Mouse (Mus musculus) lung, postnatal 0 days (tissue): ENCODE data around the gene Acsm3.

Experiments used
- CTCF ChIP-seq: IDR thresholded peaks from 2 replicates; pipeline ENCODE4 v1.5.1; 2016; ENCODE audit warnings: antibody characterized with exemption, mild to moderate bottlenecking
- EP300 ChIP-seq: IDR thresholded peaks from 2 replicates; pipeline ENCODE4 v1.6.1; 2016; ENCODE audit warnings: antibody characterized with exemption, mild to moderate bottlenecking, control low read depth

- TF ChIP-seq EP300 (no peak), CTCF (no peak)
Observed at GRCm38 (mm10) chr7:119753696-119754095, 7.0 kb upstream of the Acsm3 start.
